Mouse (Mus musculus) adrenal gland, adult (tissue): Measurements from ENCODE around the gene Pygo1.
A peak's percentile ranks its signal among the peaks of the same experiment; 100 is the strongest.

ENCODE experiments used
- DNase-seq, 2 experiments: peaks; one replicate each; pipeline ENCODE4 v3.0.0; 2022 to 2023; ENCODE audit warnings: low spot score in 1 of 2; ENCODE audit not compliant: inconsistent age in 2 of 2

The Pygo1 gene

GRCm38 (mm10) chr9:72925021-72925934 lies at the start of gene Pygo1:
Gene Pygo1, plus strand, starts transcription at chr9:72925645.
- peak; percentile 64 to 86 for DNase-seq

GRCm38 (mm10) chr9:72875878-72876277 lies 49.6 kb upstream of the Pygo1 start:
- DNase-seq = no peak

GRCm38 (mm10) chr9:72877905-72878304 lies 47.5 kb upstream of the Pygo1 start:
- DNase-seq = no peak

- no peak for DNase-seq
Observed at GRCm38 (mm10) chr9:72878656-72879055, 46.8 kb upstream of the Pygo1 start.

GRCm38 (mm10) chr9:72879601-72880000 lies 45.8 kb upstream of the Pygo1 start:
- DNase-seq = no peak

GRCm38 (mm10) chr9:72880225-72880960 lies 45.1 kb upstream of the Pygo1 start:
- DNase-seq = peak in 1 of 2 experiments; percentile 42

GRCm38 (mm10) chr9:72881026-72881768 lies 44.2 kb upstream of the Pygo1 start:
- DNase-seq = peak; percentile 40 to 79

GRCm38 (mm10) chr9:72883940-72884339 lies 41.5 kb upstream of the Pygo1 start:
- DNase-seq = peak; percentile 32 to 83

GRCm38 (mm10) chr9:72889777-72890176 lies 35.7 kb upstream of the Pygo1 start:
- peak in 1 of 2 experiments; percentile 38 for DNase-seq

- DNase-seq = no peak
Observed at GRCm38 (mm10) chr9:72890499-72891085, 34.9 kb upstream of the Pygo1 start.

- DNase-seq = no peak
Observed at GRCm38 (mm10) chr9:72892761-72893160, 32.7 kb upstream of the Pygo1 start.

GRCm38 (mm10) chr9:72894796-72895352 lies 30.6 kb upstream of the Pygo1 start:
- DNase-seq = no peak

- DNase-seq = no peak
Observed at GRCm38 (mm10) chr9:72902057-72902456, 23.4 kb upstream of the Pygo1 start.

GRCm38 (mm10) chr9:72902611-72903010 lies 22.8 kb upstream of the Pygo1 start:
- DNase-seq = no peak

- no peak for DNase-seq
Observed at GRCm38 (mm10) chr9:72906693-72907103, 18.7 kb upstream of the Pygo1 start.

GRCm38 (mm10) chr9:72911381-72911780 lies 14.1 kb upstream of the Pygo1 start:
- no peak for DNase-seq

- DNase-seq = peak in 1 of 2 experiments; percentile 47
Observed at GRCm38 (mm10) chr9:72913551-72913950, 11.9 kb upstream of the Pygo1 start.

- DNase-seq = no peak
Observed at GRCm38 (mm10) chr9:72915728-72916127, 9.7 kb upstream of the Pygo1 start.

GRCm38 (mm10) chr9:72923068-72923467 lies 2.4 kb upstream of the Pygo1 start:
- no peak for DNase-seq

GRCm38 (mm10) chr9:72925935-72926258 lies 452 bp downstream of the Pygo1 start:
- DNase-seq = no peak
